Mouse (Mus musculus) heart, adult 2 months (tissue): ENCODE results near the gene St6gal1.

Experiments used
- CTCF ChIP-seq: fragments of 200-600 bp; IDR thresholded peaks from 2 replicates; pipeline ENCODE4 v1.8.1; 2022; ENCODE audit warnings: antibody characterized with exemption, mild to moderate bottlenecking, moderate library complexity
- POLR2A ChIP-seq: fragments of 200-500 bp; IDR thresholded peaks from 2 replicates; pipeline ENCODE4 v1.6.1; 2011; ENCODE audit warnings: mild to moderate bottlenecking, low read depth, low read length, control low read depth; ENCODE audit not compliant: insufficient read depth

DNA sequence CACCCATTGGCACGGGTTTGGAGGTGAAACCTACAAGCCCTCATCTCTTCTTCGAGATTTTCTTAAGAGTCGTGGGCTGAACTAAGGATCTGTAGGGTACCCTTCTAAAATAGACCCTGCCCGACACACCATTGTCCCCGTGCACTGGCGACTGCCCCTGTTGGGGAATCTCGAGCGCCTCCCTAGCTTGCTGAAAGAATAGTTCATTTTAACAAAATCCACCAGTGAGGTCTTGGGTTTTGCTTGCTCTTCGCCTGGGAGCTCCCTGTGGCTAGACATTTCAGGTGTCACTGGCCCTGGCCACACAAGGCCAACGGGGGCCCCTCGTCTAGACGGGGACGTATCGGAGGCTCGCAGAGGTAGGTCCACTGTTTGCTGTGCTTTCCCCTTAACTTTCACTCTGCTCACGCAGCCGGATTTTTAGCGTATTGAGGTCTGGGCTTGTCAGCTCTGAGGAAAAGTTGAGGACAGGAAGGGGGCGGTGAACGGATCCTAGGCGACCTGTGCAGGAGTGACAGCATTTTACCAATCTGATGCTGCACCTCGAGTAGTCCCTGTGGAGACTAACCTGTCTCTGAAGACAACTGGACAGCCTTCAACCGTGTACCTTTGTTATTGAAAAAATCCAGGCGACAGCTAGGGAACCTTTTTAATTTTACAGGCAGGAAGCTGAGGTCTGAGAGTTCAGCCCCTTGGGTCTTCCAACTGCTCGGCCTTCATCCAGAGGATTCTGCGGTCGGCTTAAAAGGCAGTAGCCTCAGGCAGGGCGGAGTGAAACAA lies 1.5 kb downstream of the St6gal1 start:
- TF ChIP-seq CTCF (peak; percentile 52), POLR2A (0 out of 2 replicates have a peak, but pooled peaks have one; percentile 14)
